Mouse (Mus musculus) C2C12 (cell line): ENCODE measurements around the gene Galnt17. TPM values are rescaled to one million over a fixed set of nuclear protein-coding genes. Genes with fewer than 3 reads are reported as not detected.

Source experiments
- H3K27me3 ChIP-seq: one replicate; pipeline ENCODE4 v1.6.1; 2011; ENCODE audit not compliant: control insufficient read depth, insufficient read depth, insufficient read length
- H3K36me3 ChIP-seq: one replicate; pipeline ENCODE4 v1.6.1; 2011; ENCODE audit not compliant: control insufficient read depth, insufficient read depth
- H3K4me3 ChIP-seq: one replicate; pipeline ENCODE4 v1.5.1; 2011; ENCODE audit warnings: mild to moderate bottlenecking, control low read depth; ENCODE audit not compliant: poor library complexity, insufficient read depth, severe bottlenecking
- H3K79me2 ChIP-seq: one replicate; pipeline ENCODE4 v1.6.1; 2011; ENCODE audit not compliant: control insufficient read depth, insufficient read depth
- H3K79me3 ChIP-seq: one replicate; pipeline ENCODE4 v1.6.1; 2011; ENCODE audit warnings: low read depth, control low read depth
- H3ac ChIP-seq: one replicate; pipeline ENCODE3; 2011; ENCODE audit warnings: low read depth; ENCODE audit not compliant: control insufficient read depth, insufficient read length
- CEBPB ChIP-seq: IDR thresholded peaks from one replicate; pipeline ENCODE4 v1.6.1; 2011; ENCODE audit warnings: low read depth, mild to moderate bottlenecking, control low read depth, moderate library complexity
- CTCF ChIP-seq: IDR thresholded peaks from one replicate; pipeline ENCODE4 v1.5.1; 2011; ENCODE audit not compliant: control insufficient read depth, insufficient read depth, insufficient read length
- FOSL1 ChIP-seq: IDR thresholded peaks from one replicate; pipeline ENCODE4 v1.8.0; 2011; ENCODE audit warnings: mild to moderate bottlenecking, low read length; ENCODE audit not compliant: poor library complexity, insufficient read depth, severe bottlenecking
- MAX ChIP-seq: IDR thresholded peaks from one replicate; pipeline ENCODE4 v1.6.1; 2011; ENCODE audit warnings: mild to moderate bottlenecking, control low read depth
- MYOD1 ChIP-seq: IDR thresholded peaks from one replicate; pipeline ENCODE4 v1.6.1; 2011; ENCODE audit warnings: low read depth; ENCODE audit not compliant: control insufficient read depth, insufficient read length
- MYOG ChIP-seq: IDR thresholded peaks from one replicate; pipeline ENCODE4 v1.6.1; 2011; ENCODE audit not compliant: control insufficient read depth, insufficient read length; ENCODE audit errors: extremely low read depth
- USF1 ChIP-seq: IDR thresholded peaks from one replicate; pipeline ENCODE4 v1.6.1; 2011; ENCODE audit warnings: low read depth, mild to moderate bottlenecking, control low read depth, moderate library complexity
- polyA plus RNA-seq: library from polyadenylated mRNA; unstranded; fragments of >200 nt; fragmentation: generic; extraction: Trizol; gene quantifications from one replicate; pipeline ENCODE4 v1.2.1, GENCODE M21; 2012; ENCODE audit warnings: missing spikeins

Gene Galnt17
- polyA plus RNA-seq, 1 experiment, result 0.04 TPM

GRCm38 (mm10) chr5:131301526-131301925 lies 6.8 kb downstream of the Galnt17 start:
- no peaks in the 10 kb centered on the region for H3K27me3 ChIP-seq
- H3K4me3 ChIP-seq, result no peak overlapping the region
- TF ChIP-seq CTCF (no peak), CEBPB (no peak), MAX (no peak), MYOG (no peak), MYOD1 (no peak), FOSL1 (no peak), USF1 (no peak)
- no peaks in the 10 kb centered on the region for H3K79me3 ChIP-seq
- no peaks in the 10 kb centered on the region for H3K79me2 ChIP-seq
- H3ac ChIP-seq, result no peak overlapping the region
- no peaks in the 10 kb centered on the region for H3K36me3 ChIP-seq

DNA sequence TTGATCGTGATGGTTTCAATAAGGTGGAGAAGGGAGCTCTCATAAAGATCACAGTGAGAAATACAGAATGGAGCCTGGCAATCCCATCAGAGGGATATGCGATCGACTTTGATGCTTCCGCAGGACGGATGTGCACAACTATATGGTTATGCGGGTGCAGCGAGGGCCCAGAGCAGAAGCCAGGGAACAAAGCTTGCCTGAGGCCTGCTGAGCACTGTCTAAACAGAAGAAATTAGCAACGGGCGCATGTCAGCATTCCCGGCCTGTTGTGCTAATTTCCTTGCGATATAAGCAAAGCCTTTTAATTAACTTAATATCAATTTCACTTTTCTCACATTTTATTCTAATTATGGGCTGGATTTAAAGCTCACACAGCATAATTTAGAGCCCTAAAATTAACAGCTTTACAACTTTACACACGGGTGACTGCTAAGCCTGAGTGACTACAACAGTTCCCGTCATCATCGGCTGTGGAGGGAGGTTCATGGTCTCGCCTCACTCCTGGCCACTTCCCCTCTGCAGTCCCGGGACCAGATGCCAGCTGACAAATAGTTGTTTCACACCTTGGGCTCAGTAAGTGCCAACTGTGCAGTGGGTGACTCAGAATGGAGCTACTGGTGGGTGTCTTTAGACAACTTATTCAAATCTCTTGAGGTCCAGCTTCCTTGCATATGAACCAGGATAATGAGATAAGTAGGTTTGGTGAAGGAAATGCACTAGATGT lies 14.4 kb downstream of the Galnt17 start:
- no peak for TF ChIP-seq MYOD1
- Histone ChIP-seq H3K79me2 (no peaks in the 10 kb centered on the region), H3K79me3 (no peaks in the 10 kb centered on the region), H3ac (no peak overlapping the region), H3K4me3 (no peak overlapping the region), H3K27me3 (no peaks in the 10 kb centered on the region), H3K36me3 (no peaks in the 10 kb centered on the region)

- no peak for TF ChIP-seq MAX
- TF ChIP-seq FOSL1, result no peak
- TF ChIP-seq MYOD1, result no peak
- TF ChIP-seq USF1, result no peak
- TF ChIP-seq CTCF, result no peak
- TF ChIP-seq CEBPB, result no peak
- no peak for TF ChIP-seq MYOG
- Histone ChIP-seq H3K4me3 (no peak overlapping the region), H3ac (no peak overlapping the region), H3K79me3 (no peaks in the 10 kb centered on the region), H3K27me3 (no peaks in the 10 kb centered on the region), H3K79me2 (no peaks in the 10 kb centered on the region), H3K36me3 (no peaks in the 10 kb centered on the region)
Observed at GRCm38 (mm10) chr5:131287091-131287490, 21.2 kb downstream of the Galnt17 start.

DNA sequence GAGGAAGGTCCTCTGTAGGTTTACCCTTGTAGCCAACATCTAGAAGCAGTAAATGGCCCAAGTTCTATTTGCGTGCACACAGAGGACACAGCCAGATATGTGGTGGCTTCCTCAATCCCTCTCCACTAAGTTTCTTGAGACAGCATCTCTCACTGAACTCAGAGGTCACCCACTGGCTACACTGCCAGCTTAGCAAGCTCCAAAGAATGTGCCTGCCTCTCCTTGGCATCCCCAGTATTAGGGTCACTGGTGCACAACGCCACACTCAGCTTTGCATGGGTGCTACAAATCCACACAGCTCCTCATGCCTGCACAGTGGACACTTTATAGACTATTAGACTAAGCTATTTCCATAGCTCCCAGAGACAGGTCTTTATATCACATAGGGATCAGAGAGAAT lies 21.6 kb downstream of the Galnt17 start:
- Histone ChIP-seq H3K36me3 (no peaks in the 10 kb centered on the region), H3ac (no peak overlapping the region), H3K27me3 (no peaks in the 10 kb centered on the region), H3K79me2 (no peaks in the 10 kb centered on the region), H3K4me3 (no peak overlapping the region), H3K79me3 (no peaks in the 10 kb centered on the region)
- TF ChIP-seq CEBPB, result no peak
- TF ChIP-seq USF1, result no peak
- TF ChIP-seq MAX, result no peak

GRCm38 (mm10) chr5:131280349-131280748 lies 27.9 kb downstream of the Galnt17 start:
- Histone ChIP-seq H3K27me3 (no peaks in the 10 kb centered on the region), H3K36me3 (no peaks in the 10 kb centered on the region), H3K4me3 (no peak overlapping the region), H3ac (no peak overlapping the region), H3K79me2 (no peaks in the 10 kb centered on the region), H3K79me3 (no peaks in the 10 kb centered on the region)
- no peak for TF ChIP-seq CTCF
- no peak for TF ChIP-seq MYOG
- TF ChIP-seq MAX, result no peak
- TF ChIP-seq FOSL1, result no peak
- no peak for TF ChIP-seq MYOD1
- no peak for TF ChIP-seq USF1
- no peak for TF ChIP-seq CEBPB

DNA sequence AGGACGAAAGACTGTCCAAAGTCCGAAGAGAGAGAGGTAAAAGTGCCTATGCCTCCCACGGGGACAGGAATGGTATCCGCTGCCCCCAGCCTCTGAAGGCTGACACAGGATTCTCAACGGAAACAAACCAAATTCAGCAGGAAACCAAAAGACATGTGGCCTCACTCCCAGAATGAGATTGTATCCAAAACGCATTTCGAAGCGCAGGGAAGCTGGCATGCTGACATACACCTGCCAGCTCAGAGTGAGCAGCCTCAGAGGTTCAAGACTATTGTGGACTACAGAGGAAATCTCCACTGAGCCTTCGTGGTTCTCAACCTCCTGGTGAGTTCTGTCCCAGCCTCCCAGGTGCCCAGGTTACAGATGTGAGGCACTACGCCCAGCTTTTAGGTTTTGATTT lies 29.0 kb downstream of the Galnt17 start:
- no peaks in the 10 kb centered on the region for H3K36me3 ChIP-seq
- TF ChIP-seq CEBPB, result no peak
- no peak for TF ChIP-seq FOSL1
- no peak for TF ChIP-seq USF1
- TF ChIP-seq MAX, result no peak
- no peak for TF ChIP-seq MYOG

More for the DNA sequence above, 29.0 kb downstream of the Galnt17 start:
- Histone ChIP-seq H3ac (no peak overlapping the region), H3K79me3 (no peaks in the 10 kb centered on the region), H3K4me3 (no peak overlapping the region), H3K27me3 (no peaks in the 10 kb centered on the region), H3K79me2 (no peaks in the 10 kb centered on the region)
